Mouse (Mus musculus) layer of hippocampus, adult 2 months (tissue): Measurements from ENCODE around the gene Ubc. TPM values are rescaled to one million over a fixed set of nuclear protein-coding genes. Genes with fewer than 3 reads are reported as not detected.
A peak's percentile ranks its signal among the peaks of the same experiment; 100 is the strongest.
"Not testable (repeated sequence)": the region's sequence is repeated elsewhere in the genome, so short reads cannot be mapped to it uniquely, and the experiment has no call there.

ENCODE experiments used
- DNase-seq, 2 experiments: peaks; one replicate each; pipeline ENCODE4 v3.0.0; 2022; ENCODE audit warnings: low spot score in 2 of 2
- H3K27ac ChIP-seq: fragments of 200-600 bp; 2 replicates; pipeline ENCODE4 v1.8.1; 2022
- H3K4me3 ChIP-seq: fragments of 200-600 bp; 2 replicates; pipeline ENCODE4 v1.8.1; 2022; ENCODE audit warnings: mild to moderate bottlenecking
- CTCF ChIP-seq: fragments of 200-600 bp; conservative IDR thresholded peaks from 2 replicates; pipeline ENCODE4 v1.8.1; 2022; ENCODE audit warnings: antibody characterized with exemption, mild to moderate bottlenecking, moderate library complexity
- long read RNA-seq, 2 experiments: library from polyadenylated mRNA; stranded (forward); transcript quantifications; one replicate each; pipeline ENCODE4 v2.0.0; 2021; ENCODE audit warnings: borderline mapping rate in 2 of 2
- total RNA-seq, 2 experiments: library from RNA; stranded (reverse); gene quantifications; 2 replicates each; pipeline ENCODE4 v1.2.3; 2021

Gene Ubc
- 100 to 1,000 TPM; 713 to 818 TPM for total RNA-seq
- long read RNA-seq, experiment 1, transcript Ubc-202 (2 exons, 2,618 nt) = major isoform, 105 of 217 reads
- long read RNA-seq, experiment 1, partial matches to known transcripts = 80 of 217 reads
- long read RNA-seq, experiment 1, other reads (novel, unspliced or antisense) = 32 of 217 reads
- long read RNA-seq, experiment 2, transcript Ubc-202 (2 exons, 2,618 nt) = major isoform, 144 of 355 reads
- long read RNA-seq, experiment 2, partial matches to known transcripts = 153 of 355 reads
- long read RNA-seq, experiment 2, other reads (novel, unspliced or antisense) = 57 of 355 reads

- DNase-seq = peak; percentile 83 to 86
- no peak for TF ChIP-seq CTCF
- Histone ChIP-seq H3K4me3 (peak within 1 kb of the TSS; percentile 100), H3K27ac (peak within 1 kb of the TSS; percentile 100)
These were observed at the start of gene Ubc for GRCm38 (mm10) chr5:125389579-125390441. Gene Ubc (minus strand): TSS chr5:125390202.

DNA sequence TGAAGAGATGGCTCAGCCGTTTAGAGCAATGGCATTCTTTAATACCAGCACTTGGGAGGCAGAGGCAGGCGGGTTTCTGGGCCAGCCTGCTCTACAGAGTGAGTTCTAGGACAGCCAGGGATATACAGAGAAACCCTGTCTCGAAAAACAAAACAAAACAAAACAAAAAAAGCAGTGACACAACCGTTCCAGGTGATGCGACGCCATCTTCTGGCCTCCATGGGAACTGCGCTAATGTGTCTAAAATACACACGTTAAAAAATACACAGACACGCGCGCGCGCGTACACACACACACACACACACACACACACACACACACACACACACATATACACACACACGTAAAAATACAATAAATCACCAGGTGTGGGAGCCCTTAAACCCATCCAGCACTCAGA lies 44.3 kb upstream of the Ubc start:
- peak overlapping the region; percentile 67 for H3K4me3 ChIP-seq
- TF ChIP-seq CTCF = peak; percentile 42
- not testable (repeated sequence) for DNase-seq, H3K27ac ChIP-seq

GRCm38 (mm10) chr5:125433793-125434337 lies 43.9 kb upstream of the Ubc start, which contains the start of gene Dhx37:
Gene Dhx37 (minus strand): TSS chr5:125434121.
- TF ChIP-seq CTCF = no peak

DNA sequence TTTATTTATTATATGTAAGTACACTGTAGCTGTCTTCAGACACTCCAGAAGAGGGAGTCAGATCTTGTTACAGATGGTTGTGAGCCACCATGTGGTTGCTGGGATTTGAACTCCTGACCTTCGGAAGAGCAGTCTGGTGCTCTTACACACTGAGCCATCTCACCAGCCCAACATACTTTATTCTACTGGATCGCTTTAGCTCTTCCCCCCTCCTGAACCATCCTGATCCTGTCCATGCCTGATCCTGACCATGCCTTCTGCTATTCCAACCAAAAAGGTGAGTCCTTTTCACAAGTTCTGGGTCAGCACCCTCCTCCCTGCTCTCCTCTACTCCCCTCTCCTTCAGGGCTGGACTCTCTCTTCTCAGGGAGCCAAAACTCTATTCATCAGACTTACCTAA lies 42.3 kb upstream of the Ubc start:
- H3K4me3 ChIP-seq, DNase-seq, H3K27ac ChIP-seq: not testable (repeated sequence)

More at GRCm38 (mm10) chr5:125433793-125434337, 43.9 kb upstream of the Ubc start, which contains the start of gene Dhx37:
- peak within 1 kb of the TSS; percentile 67 for H3K4me3 ChIP-seq
- peak within 1 kb of the TSS; percentile 76 for H3K27ac ChIP-seq
- peak; percentile 94 for DNase-seq

DNA sequence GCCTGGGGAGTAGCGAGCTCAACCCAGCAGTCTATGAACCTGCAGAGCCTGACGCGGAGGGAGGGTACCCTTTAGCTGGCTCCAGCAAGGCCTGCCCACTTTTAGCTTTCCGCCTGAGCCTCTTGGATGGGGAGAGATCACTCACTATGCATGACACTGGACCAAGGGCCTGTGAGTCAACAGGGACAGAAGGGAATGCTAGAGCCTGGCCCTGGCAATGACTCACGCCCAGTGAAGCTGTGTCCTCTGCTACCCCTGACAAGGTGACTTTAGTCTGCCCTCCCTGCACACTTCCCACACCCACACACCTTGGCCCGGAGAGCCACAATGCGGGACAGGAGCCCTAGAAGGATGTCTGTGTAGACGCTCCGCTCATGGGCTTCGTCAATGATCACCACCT lies 36.3 kb upstream of the Ubc start:
- Histone ChIP-seq H3K4me3 (no peak overlapping the region), H3K27ac (no peak overlapping the region)
- no peak for TF ChIP-seq CTCF
- no peak for DNase-seq

- Histone ChIP-seq H3K4me3 (no peak overlapping the region), H3K27ac (no peak overlapping the region)
- DNase-seq = no peak
- no peak for TF ChIP-seq CTCF
These were observed 35.8 kb upstream of the Ubc start for GRCm38 (mm10) chr5:125425698-125426276.

DNA sequence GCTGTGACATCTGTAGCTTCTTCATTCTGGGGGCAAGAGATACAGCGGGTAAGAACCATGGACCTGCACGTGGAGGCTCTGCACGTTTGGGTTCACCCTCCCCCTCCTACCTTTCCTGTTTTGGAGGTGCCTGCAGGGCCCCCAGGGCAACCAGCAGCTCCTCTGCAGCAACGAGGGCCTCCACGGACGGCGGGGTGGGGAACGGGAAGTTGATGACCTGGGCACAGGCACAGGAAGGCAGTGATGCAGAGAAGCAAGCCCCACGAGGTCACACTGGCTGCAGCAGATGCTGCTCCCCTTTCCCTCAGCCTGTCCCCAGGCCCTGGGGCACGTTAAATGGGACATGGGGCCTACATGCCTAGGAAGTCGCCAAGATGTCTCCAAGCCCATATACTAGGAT lies 29.1 kb upstream of the Ubc start:
- no peak overlapping the region for H3K27ac ChIP-seq
- DNase-seq = no peak
- no peak for TF ChIP-seq CTCF
- H3K4me3 ChIP-seq = no peak overlapping the region

DNA sequence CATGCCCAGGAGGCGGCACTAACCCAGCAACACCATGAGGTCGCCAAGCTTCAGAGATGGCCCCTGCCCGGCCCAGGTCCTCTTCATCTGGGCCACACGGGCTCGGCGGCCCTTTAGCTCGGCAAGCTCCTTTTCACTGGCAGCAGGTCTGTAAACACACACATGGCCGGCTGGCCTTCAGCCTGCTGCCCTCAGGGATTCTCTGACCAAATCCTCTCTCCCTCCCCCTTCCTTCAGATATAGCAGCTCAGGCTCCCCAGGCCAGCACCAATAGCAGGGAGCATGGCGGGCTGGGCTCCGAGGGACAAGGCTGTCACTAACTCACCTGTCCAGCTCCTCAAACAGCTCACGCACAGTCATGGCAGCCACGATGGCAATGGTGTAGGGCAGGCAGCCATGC lies 28.6 kb upstream of the Ubc start:
- no peak overlapping the region for H3K4me3 ChIP-seq
- no peak for DNase-seq
- no peak for TF ChIP-seq CTCF
- no peak overlapping the region for H3K27ac ChIP-seq

DNA sequence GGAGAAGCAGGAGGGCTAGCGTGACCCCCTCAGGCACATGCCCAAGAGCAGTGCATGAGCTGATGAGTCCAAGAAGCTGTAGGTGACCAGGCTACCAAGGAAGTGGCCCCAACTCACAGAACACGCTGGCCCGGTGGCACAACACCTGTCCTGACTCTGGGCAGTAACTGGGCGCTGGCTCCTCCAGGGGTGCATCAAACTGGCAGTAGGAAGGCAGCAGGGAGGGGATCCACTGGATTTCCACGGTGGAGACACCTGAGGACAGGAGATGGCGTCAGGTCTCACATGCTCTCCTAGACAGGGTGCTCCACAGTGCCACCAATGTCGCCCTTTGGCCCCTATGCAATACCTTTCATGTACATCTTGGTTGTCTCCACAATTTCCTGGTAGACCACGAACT lies 26.2 kb upstream of the Ubc start:
- Histone ChIP-seq H3K4me3 (no peak overlapping the region), H3K27ac (no peak overlapping the region)
- no peak for TF ChIP-seq CTCF
- no peak for DNase-seq

GRCm38 (mm10) chr5:125413763-125414162 lies 23.8 kb upstream of the Ubc start:
- H3K4me3 ChIP-seq = no peak overlapping the region
- DNase-seq = no peak
- peak overlapping the region; percentile 51 for H3K27ac ChIP-seq
- TF ChIP-seq CTCF = no peak

GRCm38 (mm10) chr5:125412536-125412935 lies 22.5 kb upstream of the Ubc start:
- H3K27ac ChIP-seq, H3K4me3 ChIP-seq, DNase-seq: not testable (repeated sequence)

DNA sequence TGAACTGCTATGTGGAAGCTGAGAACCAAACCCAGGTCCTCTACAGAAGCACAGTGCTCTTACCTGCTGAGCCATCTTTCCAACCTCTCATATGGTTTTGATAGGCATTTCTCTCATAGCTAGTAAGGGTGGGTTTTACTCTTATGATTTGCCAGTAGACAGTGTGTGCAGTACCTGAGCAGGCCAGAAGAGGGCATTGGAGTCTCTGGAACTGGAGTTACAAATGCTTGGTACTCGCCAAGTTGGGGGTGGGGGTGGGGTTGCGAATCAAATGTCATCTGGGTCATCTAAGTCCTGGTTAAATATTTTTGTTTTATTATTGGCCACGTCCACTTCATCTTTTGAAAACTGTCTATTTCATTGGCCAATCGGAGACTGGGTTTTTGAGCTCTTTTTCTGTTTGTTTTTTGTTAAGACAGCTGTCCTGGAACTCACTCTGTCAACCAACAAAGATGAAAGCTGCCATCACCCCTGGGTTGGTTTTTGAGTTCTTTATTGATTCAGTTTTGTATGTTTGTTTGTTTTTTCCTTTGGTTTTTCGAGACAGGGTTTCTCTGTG lies 22.0 kb upstream of the Ubc start:
- H3K27ac ChIP-seq = no peak overlapping the region
- peak; percentile 78 for TF ChIP-seq CTCF
- no peak overlapping the region for H3K4me3 ChIP-seq
- DNase-seq = peak in 1 of 2 experiments; percentile 82
